Mouse (Mus musculus) MEL (cell line): ENCODE measurements around the gene Dnaja2. TPM values are rescaled to one million over a fixed set of nuclear protein-coding genes. Genes with fewer than 3 reads are reported as not detected.

ENCODE experiments used
- DNase-seq: peaks from one replicate; pipeline ENCODE4 v3.0.0; 2011; ENCODE audit warnings: low read depth, low spot score
- H3K27ac ChIP-seq: 2 replicates; pipeline ENCODE4 v1.5.1; 2012; ENCODE audit warnings: low read depth, mild to moderate bottlenecking, control low read depth, low read length, moderate library complexity; ENCODE audit not compliant: control insufficient read depth
- H3K27me3 ChIP-seq, 2 experiments: fragments of 150-350 bp in 1 of 2; sonication (generic) in 1 of 2; 2 replicates each; pipeline ENCODE4 v1.6.1; 2012; ENCODE audit warnings: low read length in 2 of 2, mild to moderate bottlenecking in 2 of 2, improper control_type of control experiment in 1 of 2, moderate library complexity in 1 of 2; ENCODE audit not compliant: insufficient read depth in 2 of 2, control insufficient read depth in 1 of 2
- H3K36me3 ChIP-seq, 2 experiments: 2 replicates each; pipeline ENCODE4 v1.6.1; 2012 to 2014; ENCODE audit warnings: low read length in 2 of 2, improper control_type of control experiment in 1 of 2, inconsistent platforms in 1 of 2, mild to moderate bottlenecking in 1 of 2; ENCODE audit not compliant: insufficient read depth in 2 of 2, control insufficient read depth in 1 of 2
- H3K4me1 ChIP-seq, 2 experiments: fragments of 150-350 bp in 1 of 2; sonication (generic) in 1 of 2; 2 replicates each; pipeline ENCODE4 v1.6.1; 2012; ENCODE audit warnings: low read length in 2 of 2, improper control_type of control experiment in 1 of 2, mild to moderate bottlenecking in 1 of 2; ENCODE audit not compliant: insufficient read depth in 2 of 2, control insufficient read depth in 1 of 2
- H3K4me3 ChIP-seq, 2 experiments: fragments of 150-350 bp in 1 of 2; sonication (generic) in 1 of 2; 2 replicates each; pipeline ENCODE4 v1.5.1; 2012; ENCODE audit warnings: low read depth in 2 of 2, low read length in 2 of 2, mild to moderate bottlenecking in 2 of 2, moderate library complexity in 2 of 2, control low read depth in 1 of 2, improper control_type of control experiment in 1 of 2; ENCODE audit not compliant: control insufficient read depth in 1 of 2, insufficient read depth in 1 of 2
- H3K79me2 ChIP-seq: 2 replicates; pipeline ENCODE4 v1.6.1; 2012; ENCODE audit warnings: mild to moderate bottlenecking, low read length, moderate library complexity; ENCODE audit not compliant: control insufficient read depth, poor library complexity, insufficient read depth
- H3K9ac ChIP-seq: 2 replicates; pipeline ENCODE4 v1.6.1; 2012; ENCODE audit warnings: low read depth, mild to moderate bottlenecking, control low read depth, low read length, moderate library complexity; ENCODE audit not compliant: control insufficient read depth, poor library complexity, severe bottlenecking
- H3K9me3 ChIP-seq: fragments of 150-350 bp; sonication (generic); replicated peaks from 2 replicates; pipeline ENCODE4 v1.6.1; 2012; ENCODE audit warnings: mild to moderate bottlenecking, low read length, improper control_type of control experiment, moderate library complexity; ENCODE audit not compliant: insufficient read depth
- CHD1 ChIP-seq: IDR thresholded peaks from 2 replicates; pipeline ENCODE4 v1.6.1; 2012; ENCODE audit warnings: low read depth, mild to moderate bottlenecking, inconsistent platforms, low read length, improper control_type of control experiment
- CHD2 ChIP-seq: IDR thresholded peaks from 2 replicates; pipeline ENCODE4 v1.6.1; 2011; ENCODE audit warnings: low read length, improper control_type of control experiment
- CTCF ChIP-seq, 3 experiments: IDR thresholded peaks in 2 of 3; conservative IDR thresholded peaks in 1 of 3; 2 replicates each; pipeline ENCODE4 v1.5.1; 2011 to 2012; ENCODE audit warnings: low read length in 3 of 3, low read depth in 2 of 3, mild to moderate bottlenecking in 2 of 3, improper control_type of control experiment in 1 of 3, inconsistent platforms in 1 of 3, mixed read lengths in 1 of 3, moderate library complexity in 1 of 3; ENCODE audit not compliant: control insufficient read depth in 1 of 3, insufficient read depth in 1 of 3, poor library complexity in 1 of 3, severe bottlenecking in 1 of 3
- E2F4 ChIP-seq: IDR thresholded peaks from 2 replicates; pipeline ENCODE4 v1.6.1; 2011; ENCODE audit warnings: low read depth, low read length, improper control_type of control experiment, borderline replicate concordance
- ETS1 ChIP-seq: IDR thresholded peaks from 2 replicates; pipeline ENCODE4 v1.6.1; 2012; ENCODE audit warnings: low read depth, mild to moderate bottlenecking, inconsistent platforms, low read length, improper control_type of control experiment, moderate library complexity
- GATA1 ChIP-seq: IDR thresholded peaks from 2 replicates; pipeline ENCODE4 v1.6.1; 2011; ENCODE audit warnings: low read depth, low read length, improper control_type of control experiment
- HCFC1 ChIP-seq: IDR thresholded peaks from 2 replicates; pipeline ENCODE4 v1.6.1; 2012; ENCODE audit warnings: low read depth, mild to moderate bottlenecking, inconsistent platforms, low read length, improper control_type of control experiment, moderate library complexity
- JUND ChIP-seq: IDR thresholded peaks from 2 replicates; pipeline ENCODE4 v1.6.1; 2011; ENCODE audit warnings: low read depth, mild to moderate bottlenecking, improper control_type of control experiment, low read length
- MAX ChIP-seq: IDR thresholded peaks from 2 replicates; pipeline ENCODE4 v1.6.1; 2011; ENCODE audit warnings: low read length, improper control_type of control experiment
- MAZ ChIP-seq: IDR thresholded peaks from 2 replicates; pipeline ENCODE4 v1.6.1; 2012; ENCODE audit warnings: low read depth, mild to moderate bottlenecking, inconsistent platforms, low read length, improper control_type of control experiment
- MXI1 ChIP-seq: IDR thresholded peaks from 2 replicates; pipeline ENCODE4 v1.6.1; 2011; ENCODE audit warnings: mild to moderate bottlenecking, low read depth, low read length, improper control_type of control experiment
- MYB ChIP-seq: IDR thresholded peaks from 2 replicates; pipeline ENCODE4 v1.6.1; 2011; ENCODE audit warnings: mild to moderate bottlenecking, low read depth, low read length, improper control_type of control experiment
- NELFE ChIP-seq: IDR thresholded peaks from 2 replicates; pipeline ENCODE4 v1.6.1; 2011; ENCODE audit warnings: low read depth, low read length, improper control_type of control experiment
- POLR2A ChIP-seq, 2 experiments: IDR thresholded peaks; 2 replicates each; pipeline ENCODE4 v1.6.1; 2011 to 2012; ENCODE audit warnings: low read length in 2 of 2, mild to moderate bottlenecking in 2 of 2, control low read depth in 1 of 2, improper control_type of control experiment in 1 of 2, low read depth in 1 of 2, moderate library complexity in 1 of 2; ENCODE audit not compliant: control insufficient read depth in 1 of 2, insufficient read depth in 1 of 2, poor library complexity in 1 of 2
- POLR2AphosphoS5 ChIP-seq: IDR thresholded peaks from 2 replicates; pipeline ENCODE4 v1.6.1; 2012; ENCODE audit warnings: low read depth, borderline replicate concordance, mild to moderate bottlenecking, inconsistent platforms, low read length, moderate library complexity, mixed read lengths
- RAD21 ChIP-seq: IDR thresholded peaks from 2 replicates; pipeline ENCODE4 v1.6.1; 2011; ENCODE audit warnings: mild to moderate bottlenecking, low read depth, low read length, improper control_type of control experiment
- SIN3A ChIP-seq: IDR thresholded peaks from 2 replicates; pipeline ENCODE4 v1.6.1; 2012; ENCODE audit warnings: low read length, improper control_type of control experiment, inconsistent platforms
- SMC3 ChIP-seq: IDR thresholded peaks from 2 replicates; pipeline ENCODE4 v1.6.1; 2011; ENCODE audit warnings: low read depth, low read length, improper control_type of control experiment
- TAL1 ChIP-seq: IDR thresholded peaks from 2 replicates; pipeline ENCODE4 v1.6.1; 2012; ENCODE audit warnings: mild to moderate bottlenecking, inconsistent platforms, low read length, moderate library complexity, mixed read lengths
- TCF12 ChIP-seq: IDR thresholded peaks from 2 replicates; pipeline ENCODE4 v1.6.1; 2014; ENCODE audit warnings: low read depth, mild to moderate bottlenecking, inconsistent platforms, low read length, improper control_type of control experiment, moderate library complexity
- UBTF ChIP-seq: IDR thresholded peaks from 2 replicates; pipeline ENCODE4 v1.6.1; 2012; ENCODE audit warnings: low read depth, mild to moderate bottlenecking, inconsistent platforms, low read length, improper control_type of control experiment, moderate library complexity, borderline replicate concordance; ENCODE audit not compliant: insufficient read depth
- USF1 ChIP-seq: IDR thresholded peaks from 2 replicates; pipeline ENCODE4 v1.6.1; 2014; ENCODE audit warnings: low read depth, mild to moderate bottlenecking, inconsistent platforms, low read length, improper control_type of control experiment, moderate library complexity
- USF2 ChIP-seq, 2 experiments: IDR thresholded peaks; 2 replicates each; pipeline ENCODE4 v1.6.1; 2011 to 2012; ENCODE audit warnings: improper control_type of control experiment in 2 of 2, low read length in 2 of 2, borderline replicate concordance in 1 of 2, inconsistent platforms in 1 of 2, low read depth in 1 of 2, mild to moderate bottlenecking in 1 of 2; ENCODE audit not compliant: insufficient read depth in 1 of 2
- ZNF384 ChIP-seq: IDR thresholded peaks from 2 replicates; pipeline ENCODE4 v1.6.1; 2012; ENCODE audit warnings: low read depth, mild to moderate bottlenecking, inconsistent platforms, low read length, improper control_type of control experiment
- polyA plus RNA-seq, 2 experiments: library from polyadenylated mRNA; stranded (reverse) in 1 of 2; unstranded in 1 of 2; fragments of >175 nt in 1 of 2; fragments of >200 nt in 1 of 2; gene quantifications; 2 replicates each; pipeline versions ENCODE4 v1.2.1 to v1.2.4; 2012; ENCODE audit warnings: low replicate concordance in 2 of 2, low read depth in 1 of 2; ENCODE audit not compliant: insufficient read length in 2 of 2, insufficient read depth in 1 of 2, missing spikeins in 1 of 2
- total RNA-seq: library from RNA; depleted of rRNA; stranded (reverse); fragments of 300-350 nt; gene quantifications from 2 replicates; pipeline ENCODE4 v1.2.3, GENCODE M21; 2012

Dnaja2 gene
- total and polyA plus RNA-seq, 3 experiments = 189 to 307 TPM; not detected in 1

GRCm38 (mm10) chr8:85513283-85513682, 41.9 kb downstream of the Dnaja2 start:
- no peak for TF ChIP-seq MAX
- TF ChIP-seq GATA1 = no peak
- TF ChIP-seq USF1 = no peak
- TF ChIP-seq MYB = no peak
- no peak for TF ChIP-seq MXI1
- no peak for TF ChIP-seq TAL1
- TF ChIP-seq CTCF (IDR thresholded peaks at IDR 0.05 in 2 of 3, conservative IDR thresholded peaks at IDR 0.05 in 1 of 3; ENCODE audit: control insufficient read depth in 1 of 3, insufficient read depth in 1 of 3, low read depth in 2 of 3, low read length in 3 of 3, poor library complexity in 1 of 3, severe bottlenecking in 1 of 3) = no peak
- no peak for TF ChIP-seq ETS1
- TF ChIP-seq NELFE = no peak
- TF ChIP-seq CHD2 = no peak
- no peak for TF ChIP-seq ZNF384
- peaks cover 0 to 3% of the 10 kb centered on the region in 2 experiments; a peak in 2 of 4 replicates for H3K36me3 ChIP-seq
- H3K4me1 ChIP-seq = no peaks in the 10 kb centered on the region; a peak in 1 of 4 replicates
- H3K27ac ChIP-seq = no peak overlapping the region
- no peak overlapping the region for H3K9ac ChIP-seq
- no peak for DNase-seq
- no peaks in the 10 kb centered on the region for H3K9me3 ChIP-seq
- no peaks in the 10 kb centered on the region for H3K79me2 ChIP-seq
- H3K4me3 ChIP-seq = no peak overlapping the region
- H3K27me3 ChIP-seq = no peaks in the 10 kb centered on the region

- Histone ChIP-seq H3K79me2 (no peaks in the 10 kb centered on the region), H3K27ac (no peak overlapping the region), H3K36me3 (peaks cover 0 to 3% of the 10 kb centered on the region in 2 experiments; a peak in 2 of 4 replicates), H3K4me1 (no peaks in the 10 kb centered on the region; a peak in 1 of 4 replicates), H3K9me3 (no peaks in the 10 kb centered on the region), H3K9ac (no peak overlapping the region), H3K4me3 (no peak overlapping the region), H3K27me3 (no peaks in the 10 kb centered on the region)
- TF ChIP-seq RAD21 (no peak), POLR2AphosphoS5 (no peak), POLR2A (IDR thresholded peaks at IDR 0.05; ENCODE audit: control insufficient read depth in 1 of 2, insufficient read depth in 1 of 2, low read depth in 1 of 2, low read length in 2 of 2, poor library complexity in 1 of 2) (no peak), MAZ (no peak), JUND (no peak), ZNF384 (no peak)
- DNase-seq = no peak
Observed at GRCm38 (mm10) chr8:85512234-85512633, 42.9 kb downstream of the Dnaja2 start.

- Histone ChIP-seq H3K27ac (no peak overlapping the region), H3K27me3 (no peaks in the 10 kb centered on the region), H3K36me3 (peaks cover 0 to 3% of the 10 kb centered on the region in 2 experiments; a peak in 2 of 4 replicates), H3K79me2 (no peaks in the 10 kb centered on the region), H3K9ac (no peak overlapping the region), H3K4me1 (no peaks in the 10 kb centered on the region; a peak in 1 of 4 replicates), H3K4me3 (no peak overlapping the region), H3K9me3 (no peaks in the 10 kb centered on the region)
- peak; percentile 30 for DNase-seq
- peak; percentile 33 for TF ChIP-seq SMC3
- no peak for TF ChIP-seq JUND
- TF ChIP-seq E2F4 = no peak
- peak; percentile 34 to 60 (median 48) for TF ChIP-seq CTCF (IDR thresholded peaks at IDR 0.05 in 2 of 3, conservative IDR thresholded peaks at IDR 0.05 in 1 of 3; ENCODE audit: control insufficient read depth in 1 of 3, insufficient read depth in 1 of 3, low read depth in 2 of 3, low read length in 3 of 3, poor library complexity in 1 of 3, severe bottlenecking in 1 of 3)
- TF ChIP-seq UBTF = no peak
- no peak for TF ChIP-seq SIN3A
- no peak for TF ChIP-seq CHD1
- no peak for TF ChIP-seq ZNF384
- no peak for TF ChIP-seq MXI1
- peak; percentile 24 for TF ChIP-seq RAD21
- no peak for TF ChIP-seq TCF12
- TF ChIP-seq HCFC1 = no peak
- TF ChIP-seq USF2 (IDR thresholded peaks at IDR 0.05; ENCODE audit: borderline replicate concordance in 1 of 2, insufficient read depth in 1 of 2, low read depth in 1 of 2, low read length in 2 of 2) = no peak
Observed at GRCm38 (mm10) chr8:85508661-85509060, 46.5 kb downstream of the Dnaja2 start.
